8 mouse cellular contexts compared by ENCODE assay signal in the genomic region with DNA sequence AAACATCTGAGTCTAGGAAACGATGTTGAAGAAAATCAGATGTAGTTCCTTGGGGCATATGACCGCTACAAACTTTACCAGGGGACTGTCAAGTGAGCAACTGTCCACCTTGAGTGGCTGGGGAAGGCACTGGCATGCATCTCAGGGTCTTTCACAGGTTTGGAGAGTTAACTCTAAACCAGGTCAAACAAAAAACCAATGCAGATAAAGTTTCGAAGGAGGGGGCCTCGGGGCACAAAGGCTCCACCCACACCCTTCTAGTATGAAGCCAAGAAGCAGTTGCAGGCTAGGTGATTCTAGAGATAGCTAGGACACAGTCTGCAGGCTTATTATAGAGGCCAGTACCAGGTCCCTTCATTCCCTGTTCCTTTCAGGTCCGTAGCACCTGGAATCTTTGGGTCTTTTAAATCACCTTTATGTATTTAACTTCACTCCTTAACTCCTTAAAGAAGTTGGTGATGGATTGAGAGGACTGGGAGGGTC. TPM values are rescaled to one million over a fixed set of nuclear protein-coding genes. Genes with fewer than 3 reads are reported as not detected.
DNase-seq lines count a peak whose midpoint lies in the region; ATAC-seq and TF ChIP-seq lines count a peak whose summit lies in the region.

No protein-coding gene starts in this region.

- no peaks in the 10 kb centered on the region for H3K27me3 ChIP-seq in erythroblast, embryonic 14.5 days (ENCODE audit: control insufficient read depth)
- no peaks in the 10 kb centered on the region for H3K27me3 ChIP-seq in C2C12 (ENCODE audit: control insufficient read depth, insufficient read depth, insufficient read length)
- H3K27me3 ChIP-seq in forebrain, embryonic 13.5 days: no peaks in the 10 kb centered on the region
- no peaks in the 10 kb centered on the region for H3K27me3 ChIP-seq in liver, embryonic 13.5 days

- H3K4me2 ChIP-seq in forebrain, embryonic 13.5 days: peak overlapping the region; percentile 77
- H3K4me2 ChIP-seq in liver, embryonic 13.5 days: peak overlapping the region; percentile 79

- 39% methylated on average over 5 of the region's 5 CpGs for WGBS in forebrain, embryonic 13.5 days
- WGBS in liver, embryonic 13.5 days (ENCODE audit: insufficient replicate concordance): 24% methylated on average over 5 of the region's 5 CpGs

- H3K9me3 ChIP-seq in erythroblast, embryonic 14.5 days (ENCODE audit: control insufficient read depth, low read length): no peaks in the 10 kb centered on the region
- peaks cover 6% of the 10 kb centered on the region; the same call in 1 of the 2 replicates for H3K9me3 ChIP-seq in forebrain, embryonic 13.5 days (replicated peaks)
- no peaks in the 10 kb centered on the region for H3K9me3 ChIP-seq in liver, embryonic 13.5 days (replicated peaks)

- H3K36me3 ChIP-seq in erythroblast, embryonic 14.5 days (ENCODE audit: control insufficient read depth): peaks cover 1% of the 10 kb centered on the region; the same call in 1 of the 2 replicates
- peaks cover 13% of the 10 kb centered on the region for H3K36me3 ChIP-seq in C2C12 (ENCODE audit: control insufficient read depth, insufficient read depth)
- no peaks in the 10 kb centered on the region for H3K36me3 ChIP-seq in forebrain, embryonic 13.5 days (ENCODE audit: poor library complexity, severe bottlenecking)
- peaks cover 12% of the 10 kb centered on the region for H3K36me3 ChIP-seq in liver, embryonic 13.5 days

- H3K27ac ChIP-seq in forebrain, embryonic 13.5 days: no peak overlapping the region
- H3K27ac ChIP-seq in liver, embryonic 13.5 days: no peak overlapping the region

- no peaks in the 10 kb centered on the region for H3K79me3 ChIP-seq in C2C12 (ENCODE audit: low read depth)

- peaks cover 16% of the 10 kb centered on the region for H3K4me1 ChIP-seq in erythroblast, embryonic 14.5 days (ENCODE audit: control insufficient read depth)
- peaks cover 13% of the 10 kb centered on the region for H3K4me1 ChIP-seq in forebrain, embryonic 13.5 days
- H3K4me1 ChIP-seq in liver, embryonic 13.5 days (replicated peaks): peaks cover 23% of the 10 kb centered on the region

- TF ChIP-seq CTCF in C2C12 (IDR thresholded peaks at IDR 0.05; ENCODE audit: control insufficient read depth, insufficient read depth, insufficient read length): no peak

- H3K4me3 ChIP-seq in erythroblast, embryonic 14.5 days (replicated peaks): peak overlapping the region; percentile 76
- H3K4me3 ChIP-seq in C2C12 (ENCODE audit: insufficient read depth, poor library complexity, severe bottlenecking): peak overlapping the region; percentile 50
- H3K4me3 ChIP-seq in forebrain, embryonic 13.5 days: peak overlapping the region; percentile 70
- peak overlapping the region; percentile 71 for H3K4me3 ChIP-seq in liver, embryonic 13.5 days (replicated peaks)

- no peak for DNase-seq in liver, embryonic 13.5 days
- DNase-seq in urinary bladder, adult 2 months (ENCODE audit: low spot score): no peak
- DNase-seq in retina, embryonic 14.5 days (ENCODE audit: low spot score): no peak
- DNase-seq in ovary, postnatal 36 days (ENCODE audit: low spot score): no peak

- H3ac ChIP-seq in C2C12 (ENCODE audit: control insufficient read depth, insufficient read length, low read depth): no peak overlapping the region

- peaks cover 26% of the 10 kb centered on the region for H3K79me2 ChIP-seq in C2C12 (ENCODE audit: control insufficient read depth, insufficient read depth)

- peak overlapping the region; percentile 69; the same call in 1 of the 2 replicates for H3K9ac ChIP-seq in forebrain, embryonic 13.5 days
- H3K9ac ChIP-seq in liver, embryonic 13.5 days: peak overlapping the region; percentile 77

- ATAC-seq in erythroblast, adult 5-6 weeks (replicated peaks; ENCODE audit: low FRiP score, poor library complexity, severe bottlenecking): no peak
- ATAC-seq in forebrain, embryonic 13.5 days: peak; percentile 41
- ATAC-seq in liver, embryonic 13.5 days (ENCODE audit: low read depth): peak; percentile 77

TF ChIP-seq in C2C12, 6 proteins besides CTCF, POLR2A, EP300 and RAD21:
- TF ChIP-seq FOSL1 (IDR thresholded peaks at IDR 0.05; ENCODE audit: insufficient read depth, low read length, poor library complexity, severe bottlenecking): no peak
- TF ChIP-seq MYOG (IDR thresholded peaks at IDR 0.05; ENCODE audit: control insufficient read depth, extremely low read depth, insufficient read length): no peak
- no peak for TF ChIP-seq CEBPB (IDR thresholded peaks at IDR 0.05; ENCODE audit: low read depth)
- TF ChIP-seq MAX (IDR thresholded peaks at IDR 0.05): no peak

RNA-seq across cellular contexts. Expression of a gene that starts 10.5 kb away (rescaled TPM):
- polyA plus RNA-seq in erythroblast, embryonic 14.5 days (2012): 0.06 TPM in 1 of 2 replicates, not detected in the other
- 1.3 and 7.3 TPM in 2 replicates for total RNA-seq in erythroblast, adult 5-6 weeks (2015; ENCODE audit: low replicate concordance)
- 1.8 and 3.8 TPM in 2 replicates for total RNA-seq in erythroblast, adult 5-6 weeks (2017; ENCODE audit: low replicate concordance)
- polyA plus RNA-seq in C2C12 (2012; fragmentation: generic; extraction: Trizol): 27.2 TPM
- polyA plus RNA-seq in forebrain, embryonic 13.5 days (2015; fragmentation: Nextera tagmentation; extraction: Ambion mirVana): 14.2 and 14.3 TPM in 2 replicates
- 9.5 and 14.2 TPM in 2 replicates for polyA plus RNA-seq in liver, embryonic 13.5 days (2015; fragmentation: Nextera tagmentation; extraction: Ambion mirVana)
- polyA plus RNA-seq in urinary bladder, adult 2 months (2012; rRNA removed): 12.5 and 20.4 TPM in 2 replicates
